Mouse (Mus musculus): Measurements from ENCODE around the gene Zdhhc13. TPM values are rescaled to one million over a fixed set of nuclear protein-coding genes. Genes with fewer than 3 reads are reported as not detected.

Gene Zdhhc13
- total RNA-seq, 2 experiments from 2014 or later, result 25.5 to 26.6 TPM

GRCm38 (mm10) chr7:48834989-48835626 is 46.3 kb downstream of the Zdhhc13 start:
- intact Hi-C loops (cut with DNase I), result no loop called here
- DNase-seq (ENCODE audit: low spot score in 2 of 2), result no peak

GRCm38 (mm10) chr7:48836949-48837348 is 48.1 kb downstream of the Zdhhc13 start:
- intact Hi-C loops (cut with DNase I), result no loop called here

GRCm38 (mm10) chr7:48838434-48838833 is 49.6 kb downstream of the Zdhhc13 start:
- intact Hi-C loops (cut with DNase I), result no loop called here
- DNase-seq (ENCODE audit: low spot score in 2 of 2), result no peak

More at GRCm38 (mm10) chr7:48836949-48837348, 48.1 kb downstream of the Zdhhc13 start:
- DNase-seq (ENCODE audit: low spot score in 2 of 2), result no peak

GRCm38 (mm10) chr7:48840545-48840944 is 51.7 kb downstream of the Zdhhc13 start:
- intact Hi-C loops (cut with DNase I), result no loop called here
- no peak for DNase-seq (ENCODE audit: low spot score in 2 of 2)

GRCm38 (mm10) chr7:48841538-48841937 is 52.7 kb downstream of the Zdhhc13 start:
- no peak for DNase-seq (ENCODE audit: low spot score in 2 of 2)
- intact Hi-C loops (cut with DNase I), result no loop called here

- no peak for DNase-seq (ENCODE audit: low spot score in 2 of 2)
- intact Hi-C loops (cut with DNase I), result no loop called here
Observed at GRCm38 (mm10) chr7:48842353-48842752, 53.5 kb downstream of the Zdhhc13 start.

- DNase-seq (ENCODE audit: low spot score in 2 of 2), result no peak
- intact Hi-C loops (cut with DNase I), result no loop called here
Observed at GRCm38 (mm10) chr7:48843541-48843940, 54.7 kb downstream of the Zdhhc13 start.

- DNase-seq (ENCODE audit: low spot score in 2 of 2), result no peak
- intact Hi-C loops (cut with DNase I), result no loop called here
Observed at GRCm38 (mm10) chr7:48845213-48845973, 56.6 kb downstream of the Zdhhc13 start.

- intact Hi-C loops (cut with DNase I), result no loop called here
- DNase-seq (ENCODE audit: low spot score in 2 of 2), result no peak
Observed at GRCm38 (mm10) chr7:48846755-48847154, 58.0 kb downstream of the Zdhhc13 start.

GRCm38 (mm10) chr7:48847820-48848650 is 59.2 kb downstream of the Zdhhc13 start, which contains the start of gene Csrp3:
Gene Csrp3 (minus strand): TSS chr7:48848033.
- no peak for DNase-seq (ENCODE audit: low spot score in 2 of 2)
- intact Hi-C loops (cut with DNase I), result no loop called here

- no peak for DNase-seq (ENCODE audit: low spot score in 2 of 2)
- intact Hi-C loops (cut with DNase I), result no loop called here
Observed at GRCm38 (mm10) chr7:48851529-48852104, 62.8 kb downstream of the Zdhhc13 start.

- intact Hi-C loops (cut with DNase I), result no loop called here
- DNase-seq (ENCODE audit: low spot score in 2 of 2), result no peak
Observed at GRCm38 (mm10) chr7:48853496-48853895, 64.7 kb downstream of the Zdhhc13 start.

- DNase-seq (ENCODE audit: low spot score in 2 of 2), result no peak
- intact Hi-C loops (cut with DNase I), result no loop called here
Observed at GRCm38 (mm10) chr7:48855461-48855860, 66.7 kb downstream of the Zdhhc13 start.

GRCm38 (mm10) chr7:48858257-48858656 is 69.5 kb downstream of the Zdhhc13 start:
- no peak for DNase-seq (ENCODE audit: low spot score in 2 of 2)
- intact Hi-C loops (cut with DNase I), result no loop called here

- DNase-seq (ENCODE audit: low spot score in 2 of 2), result no peak
- intact Hi-C loops (cut with DNase I), result no loop called here
Observed at GRCm38 (mm10) chr7:48859362-48859761, 70.6 kb downstream of the Zdhhc13 start.

- DNase-seq (ENCODE audit: low spot score in 2 of 2), result no peak
- intact Hi-C loops (cut with DNase I), result no loop called here
Observed at GRCm38 (mm10) chr7:48860948-48861347, 72.1 kb downstream of the Zdhhc13 start.

- intact Hi-C loops (cut with DNase I), result no loop called here
- no peak for DNase-seq (ENCODE audit: low spot score in 2 of 2)
Observed at GRCm38 (mm10) chr7:48861796-48862195, 73.0 kb downstream of the Zdhhc13 start.

GRCm38 (mm10) chr7:48864199-48864598 is 75.4 kb downstream of the Zdhhc13 start:
- intact Hi-C loops (cut with DNase I), result no loop called here
- no peak for DNase-seq (ENCODE audit: low spot score in 2 of 2)

GRCm38 (mm10) chr7:48864671-48865458 is 76.1 kb downstream of the Zdhhc13 start:
- intact Hi-C loops (cut with DNase I), result no loop called here
- DNase-seq (ENCODE audit: low spot score in 2 of 2), result no peak
